Mouse (Mus musculus) embryonic facial prominence, embryonic 15.5 days (tissue): Measurements from ENCODE around the gene Tango6. TPM values are rescaled to one million over a fixed set of nuclear protein-coding genes. Genes with fewer than 3 reads are reported as not detected.
A peak's percentile ranks its signal among the peaks of the same experiment; 100 is the strongest.
"Not testable (repeated sequence)": the region's sequence is repeated elsewhere in the genome, so short reads cannot be mapped to it uniquely, and the experiment has no call there.

Source experiments
- ATAC-seq: fragments of 200-750 bp; cut with Nextera tagmentation; 2 replicates; pipeline ENCODE4 v1.8.0; 2017; ENCODE audit warnings: low read depth, moderate TSS enrichment; ENCODE audit not compliant: insufficient number of reproducible peaks, low FRiP score, low TSS enrichment
- H3K27ac ChIP-seq: fragments of 300-500 bp; sonication (generic); replicated peaks from 2 replicates; pipeline ENCODE4 v1.5.1; 2015; ENCODE audit warnings: mild to moderate bottlenecking, inconsistent platforms
- H3K27me3 ChIP-seq: fragments of 300-500 bp; sonication (generic); 2 replicates; pipeline ENCODE4 v1.6.1; 2015; ENCODE audit warnings: inconsistent platforms
- H3K36me3 ChIP-seq: fragments of 300-500 bp; sonication (generic); 2 replicates; pipeline ENCODE4 v1.6.1; 2015; ENCODE audit warnings: mild to moderate bottlenecking, inconsistent platforms
- H3K4me1 ChIP-seq: fragments of 300-500 bp; sonication (generic); 2 replicates; pipeline ENCODE4 v1.6.1; 2015; ENCODE audit warnings: inconsistent platforms
- H3K4me2 ChIP-seq: fragments of 300-500 bp; sonication (generic); replicated peaks from 2 replicates; pipeline ENCODE4 v1.6.1; 2015; ENCODE audit warnings: mild to moderate bottlenecking, inconsistent platforms
- H3K4me3 ChIP-seq: fragments of 300-500 bp; sonication (generic); replicated peaks from 2 replicates; pipeline ENCODE4 v1.5.1; 2015; ENCODE audit warnings: mild to moderate bottlenecking, inconsistent platforms
- H3K9ac ChIP-seq: fragments of 300-500 bp; sonication (generic); 2 replicates; pipeline ENCODE4 v1.6.1; 2015; ENCODE audit warnings: inconsistent platforms
- H3K9me3 ChIP-seq: fragments of 300-500 bp; sonication (generic); replicated peaks from 2 replicates; pipeline ENCODE4 v1.6.1; 2016; ENCODE audit warnings: inconsistent platforms
- WGBS: fragments of 180-500 bp; shearing (Covaris S2); methylation state at CpG from one replicate; pipeline ENCODE4 v1.1.7; 2015; 5-methylcytosine and 5-hydroxymethylcytosine counted together
- polyA plus RNA-seq: library from polyadenylated mRNA; unstranded; fragments of >200 nt; fragmentation: Nextera tagmentation; extraction: Ambion mirVana; gene quantifications from 2 replicates; pipeline ENCODE4 v1.2.1, GENCODE M21; 2015

Tango6 gene
- polyA plus RNA-seq, 1 experiment from 2014 or later: 8.9 TPM

DNA sequence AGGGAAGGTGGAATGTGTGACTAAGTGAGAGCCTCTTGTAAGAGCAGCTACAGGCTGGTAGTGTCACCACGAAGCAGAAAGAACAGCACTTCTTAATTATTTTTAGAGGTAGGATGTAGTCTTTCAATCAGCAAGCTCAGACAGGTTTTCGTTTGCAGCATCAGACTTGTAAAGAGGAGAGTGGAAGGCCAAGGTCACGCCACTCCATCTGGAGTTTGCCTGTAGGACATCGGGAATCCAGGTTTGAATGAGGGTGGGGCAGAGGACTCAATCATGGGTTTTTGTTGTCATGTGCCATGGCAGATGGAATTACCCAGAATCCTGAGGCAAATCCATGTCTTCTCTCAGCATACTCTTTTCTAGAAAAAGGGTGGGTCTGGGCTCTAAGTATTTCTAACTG is 106.8 kb downstream of the Tango6 start:
- Histone ChIP-seq H3K36me3 (no peaks in the 10 kb centered on the region), H3K27me3 (no peaks in the 10 kb centered on the region), H3K9me3 (no peaks in the 10 kb centered on the region), H3K4me1 (0 out of 2 replicates have a peak, but pooled peaks cover 6% of the 10 kb centered on the region), H3K4me2 (no peak overlapping the region), H3K27ac (0 out of 2 replicates have a peak overlapping the region, but pooled peaks have one; percentile 25), H3K4me3 (no peak overlapping the region), H3K9ac (no peak overlapping the region)
- ATAC-seq: no peak
- 41% methylated on average over 4 of the region's 4 CpGs for WGBS

DNA sequence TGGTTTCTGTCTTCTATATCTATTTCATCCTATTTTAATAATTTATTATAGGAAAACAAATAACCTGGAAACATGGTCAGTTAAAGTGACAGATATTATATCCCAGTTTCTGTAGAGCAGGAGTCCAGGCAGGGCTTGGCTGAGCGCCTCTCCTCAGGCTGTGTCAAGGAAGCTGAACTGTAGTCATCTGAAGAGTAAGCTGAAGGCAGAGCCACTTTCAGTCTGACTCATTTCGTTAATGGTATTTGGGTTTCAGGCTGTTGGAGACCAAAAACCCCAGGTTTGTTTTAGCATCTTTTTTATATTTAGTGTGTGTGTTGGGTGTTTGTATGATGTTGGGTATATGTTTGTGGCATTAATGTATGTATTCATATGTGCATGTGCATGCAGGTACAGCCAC is 112.0 kb downstream of the Tango6 start:
- ATAC-seq: no peak
- no peak overlapping the region for H3K4me3 ChIP-seq
- no peaks in the 10 kb centered on the region for H3K27me3 ChIP-seq
- H3K9me3 ChIP-seq: no peaks in the 10 kb centered on the region
- H3K27ac ChIP-seq: no peak overlapping the region
- 0 out of 2 replicates have a peak, but pooled peaks cover under 1% of the 10 kb centered on the region for H3K4me1 ChIP-seq
- 93% methylated on average over 2 of the region's 2 CpGs for WGBS
- H3K9ac ChIP-seq: no peak overlapping the region
- H3K4me2 ChIP-seq: no peak overlapping the region
- no peaks in the 10 kb centered on the region for H3K36me3 ChIP-seq

DNA sequence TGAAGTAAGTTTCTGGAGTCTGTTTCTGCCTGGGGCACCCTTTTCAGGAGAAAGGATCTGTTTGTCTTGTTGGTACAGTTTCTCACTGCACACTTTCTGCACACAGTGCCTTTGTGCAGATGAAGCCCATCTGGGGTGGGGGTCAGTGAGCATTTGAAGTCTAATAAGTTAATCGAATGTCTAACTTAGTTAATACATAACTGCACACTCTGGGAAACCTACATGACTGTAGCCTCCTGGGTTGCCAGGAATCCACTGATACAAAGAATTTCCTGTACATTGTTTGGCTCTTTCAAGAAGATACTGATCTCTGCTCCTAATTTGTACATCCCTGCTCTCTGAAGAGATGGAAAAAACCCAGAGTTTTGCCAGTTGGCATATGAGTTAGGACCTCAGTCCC is 117.0 kb downstream of the Tango6 start:
- ATAC-seq: no peak
- H3K9me3 ChIP-seq: no peaks in the 10 kb centered on the region
- no peaks in the 10 kb centered on the region for H3K4me1 ChIP-seq

DNA sequence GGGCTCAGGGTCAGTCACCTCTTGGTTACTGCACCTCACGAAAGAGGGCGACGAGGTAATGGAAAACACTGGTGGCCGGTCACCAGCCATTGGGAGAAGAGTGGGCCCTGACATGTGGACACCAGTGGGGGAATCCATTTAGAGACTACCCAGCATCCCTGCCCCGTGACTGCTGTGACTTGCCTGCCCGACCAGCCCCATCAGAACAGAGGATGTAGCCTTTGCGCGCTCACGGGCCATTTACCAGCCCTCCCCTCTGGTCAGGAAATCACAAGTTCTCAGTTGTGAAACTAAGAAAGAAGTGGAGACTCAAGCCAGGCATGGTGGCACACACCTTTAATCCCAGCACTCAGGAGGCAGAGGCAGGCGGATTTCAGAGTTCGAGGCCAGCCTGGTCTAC is 118.4 kb downstream of the Tango6 start:
- Histone ChIP-seq H3K4me3 (no peak overlapping the region), H3K4me1 (no peaks in the 10 kb centered on the region), H3K9ac (no peak overlapping the region), H3K27me3 (no peaks in the 10 kb centered on the region), H3K27ac (no peak overlapping the region), H3K36me3 (no peaks in the 10 kb centered on the region), H3K9me3 (no peaks in the 10 kb centered on the region), H3K4me2 (no peak overlapping the region)
- no peak for ATAC-seq
- WGBS: 89% methylated on average over 11 of the region's 11 CpGs

More for the DNA sequence above, 117.0 kb downstream of the Tango6 start:
- no peak overlapping the region for H3K4me2 ChIP-seq
- H3K27ac ChIP-seq: 0 out of 2 replicates have a peak overlapping the region, but pooled peaks have one; percentile 4
- H3K4me3 ChIP-seq: no peak overlapping the region
- 18% methylated on average over 1 of the region's 1 CpGs for WGBS
- no peak overlapping the region for H3K9ac ChIP-seq
- H3K27me3 ChIP-seq: no peaks in the 10 kb centered on the region
- no peaks in the 10 kb centered on the region for H3K36me3 ChIP-seq

DNA sequence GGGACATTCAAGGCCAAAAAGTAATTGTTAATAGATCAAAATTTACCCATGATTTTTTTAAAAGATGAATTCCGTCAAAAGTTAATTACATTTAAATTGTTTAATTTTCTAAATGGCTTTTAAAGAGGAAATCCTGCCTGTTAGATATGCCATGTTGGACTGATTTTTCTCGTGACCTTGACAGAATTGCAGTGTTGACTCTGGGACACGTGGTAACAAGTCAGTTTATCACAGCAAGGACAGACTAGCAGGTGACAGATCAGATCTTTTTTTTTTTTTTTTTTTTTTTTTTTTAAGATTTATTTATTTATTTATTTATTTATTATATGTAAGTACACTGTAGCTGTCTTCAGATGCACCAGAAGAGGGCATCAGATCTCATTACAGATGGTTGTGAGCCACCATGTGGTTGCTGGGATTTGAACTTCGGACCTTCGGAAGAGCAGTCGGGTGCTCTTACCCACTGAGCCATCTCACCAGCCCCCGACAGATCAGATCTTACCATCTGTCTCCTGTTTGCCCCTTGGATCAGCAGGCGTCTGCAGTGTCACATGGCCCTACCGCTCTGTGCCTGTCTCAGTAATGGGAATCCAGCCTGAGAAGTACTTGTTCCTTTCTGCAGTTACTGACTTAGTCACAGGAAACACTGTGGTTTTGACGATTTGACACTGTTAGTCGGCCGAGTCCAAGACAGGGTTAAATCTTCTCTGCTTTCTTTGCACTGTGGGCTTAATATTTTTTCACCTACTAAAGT is 119.7 kb downstream of the Tango6 start:
- not testable (repeated sequence) for H3K9ac ChIP-seq, H3K4me3 ChIP-seq, H3K36me3 ChIP-seq, ATAC-seq, H3K27me3 ChIP-seq, H3K4me2 ChIP-seq, H3K27ac ChIP-seq, H3K9me3 ChIP-seq, H3K4me1 ChIP-seq
- WGBS: 77% methylated on average over 10 of the region's 12 CpGs

DNA sequence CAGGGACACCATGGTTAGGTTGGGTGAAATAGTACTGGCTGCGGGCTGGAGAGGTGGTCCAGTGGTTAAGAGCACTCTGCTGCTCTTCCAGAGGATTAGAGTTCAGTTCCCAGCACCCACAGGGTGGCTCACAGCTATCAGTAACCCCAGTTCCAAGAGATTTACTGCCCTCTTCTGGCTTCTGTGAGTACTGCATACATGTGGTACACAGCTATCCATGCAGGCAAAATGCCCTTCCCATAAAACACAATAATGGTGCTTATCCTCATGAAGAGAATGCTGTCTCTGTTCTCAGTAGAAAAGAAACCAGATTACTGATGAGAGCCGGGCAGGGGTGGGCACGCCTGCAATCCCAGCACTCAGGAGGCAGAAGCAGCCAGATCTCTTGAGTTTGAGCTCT is 123.0 kb downstream of the Tango6 start:
- 93% methylated on average over 3 of the region's 3 CpGs for WGBS
- H3K36me3 ChIP-seq: no peaks in the 10 kb centered on the region
- ATAC-seq: no peak

DNA sequence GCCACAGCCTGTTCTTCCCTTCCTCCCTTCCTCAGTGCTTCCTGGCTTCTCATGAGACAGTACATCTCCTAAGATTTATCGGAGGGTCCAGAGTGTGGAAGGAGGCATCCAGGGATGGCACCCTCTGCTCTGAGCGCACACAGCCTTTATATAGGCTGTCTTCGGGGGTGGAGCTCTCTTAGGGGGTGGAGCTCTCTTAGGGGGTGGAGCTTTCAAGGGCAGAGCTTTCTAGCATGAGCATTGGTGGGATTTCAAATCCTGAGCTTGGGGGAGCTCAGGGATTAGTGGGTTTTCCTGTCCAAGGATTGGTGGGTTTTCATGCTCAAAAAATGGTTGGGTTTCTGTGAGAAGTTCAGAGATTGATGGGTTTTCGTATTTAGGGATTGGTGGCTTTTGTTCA is 124.6 kb downstream of the Tango6 start:
- H3K4me2 ChIP-seq: no peak overlapping the region
- no peak overlapping the region for H3K4me3 ChIP-seq
- no peak for ATAC-seq
- 0 out of 2 replicates have a peak, but pooled peaks cover 3% of the 10 kb centered on the region for H3K4me1 ChIP-seq
- 91% methylated on average over 4 of the region's 4 CpGs for WGBS
- no peaks in the 10 kb centered on the region for H3K27me3 ChIP-seq
- H3K27ac ChIP-seq: no peak overlapping the region
- no peaks in the 10 kb centered on the region for H3K9me3 ChIP-seq
- no peak overlapping the region for H3K9ac ChIP-seq
- H3K36me3 ChIP-seq: no peaks in the 10 kb centered on the region

More for the DNA sequence above, 123.0 kb downstream of the Tango6 start:
- H3K9ac ChIP-seq: no peak overlapping the region
- H3K4me3 ChIP-seq: no peak overlapping the region
- H3K27ac ChIP-seq: no peak overlapping the region
- H3K9me3 ChIP-seq: no peaks in the 10 kb centered on the region
- H3K4me1 ChIP-seq: 0 out of 2 replicates have a peak, but pooled peaks cover 3% of the 10 kb centered on the region
- H3K27me3 ChIP-seq: no peaks in the 10 kb centered on the region
- no peak overlapping the region for H3K4me2 ChIP-seq

DNA sequence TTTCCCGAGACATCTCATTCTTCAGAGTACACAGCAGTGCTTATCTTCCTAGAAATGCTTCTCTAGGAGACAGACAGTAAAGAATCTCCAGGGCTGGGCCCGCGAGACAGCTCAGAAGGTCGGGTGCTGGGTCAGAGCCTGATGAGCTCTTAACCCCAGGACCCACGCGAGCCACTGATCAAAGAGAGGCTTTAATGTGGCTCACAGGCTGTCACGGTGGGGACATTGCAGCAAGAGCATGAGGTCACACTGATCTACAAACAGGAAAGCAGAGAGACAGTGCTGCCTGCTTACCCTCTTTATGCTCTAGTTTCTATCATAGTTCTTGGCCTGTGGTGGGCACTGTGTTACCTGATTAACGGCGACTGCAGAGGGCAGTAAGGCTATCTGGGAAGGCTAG is 126.9 kb downstream of the Tango6 start:
- 38% methylated on average over 9 of the region's 9 CpGs for WGBS
- no peaks in the 10 kb centered on the region for H3K36me3 ChIP-seq
- H3K9me3 ChIP-seq: no peaks in the 10 kb centered on the region
- no peak overlapping the region for H3K9ac ChIP-seq
- H3K27me3 ChIP-seq: no peaks in the 10 kb centered on the region
- 0 out of 2 replicates have a peak, but pooled peaks cover 3% of the 10 kb centered on the region for H3K4me1 ChIP-seq
- ATAC-seq: no peak
- peak overlapping the region; percentile 17; the same call in 1 of the 2 replicates for H3K27ac ChIP-seq
- no peak overlapping the region for H3K4me2 ChIP-seq
- no peak overlapping the region for H3K4me3 ChIP-seq

DNA sequence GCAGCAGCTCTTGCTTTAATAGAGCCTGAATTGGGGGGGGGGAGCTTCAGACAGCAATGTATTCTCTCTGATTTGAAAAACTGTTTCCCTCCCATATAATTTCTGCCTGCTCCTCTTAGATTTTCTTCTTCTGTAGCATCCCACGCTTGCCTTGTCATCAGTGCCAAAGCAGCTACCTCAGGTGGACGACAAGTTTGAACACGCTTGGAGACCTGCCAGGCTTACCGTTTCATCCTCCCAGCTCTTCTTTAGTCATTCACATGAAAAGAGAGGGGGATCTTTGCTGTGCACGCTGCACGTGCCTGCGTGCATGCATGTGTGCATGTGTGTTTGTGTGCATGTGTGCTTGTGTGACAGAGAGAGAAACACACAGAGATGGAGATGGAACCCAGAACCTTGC is 127.5 kb downstream of the Tango6 start:
- Histone ChIP-seq H3K27me3 (no peaks in the 10 kb centered on the region), H3K36me3 (no peaks in the 10 kb centered on the region), H3K27ac (0 out of 2 replicates have a peak overlapping the region, but pooled peaks have one; percentile 17), H3K4me1 (0 out of 2 replicates have a peak, but pooled peaks cover 3% of the 10 kb centered on the region), H3K9ac (no peak overlapping the region), H3K4me2 (no peak overlapping the region), H3K9me3 (no peaks in the 10 kb centered on the region), H3K4me3 (no peak overlapping the region)
- WGBS: 69% methylated on average over 7 of the region's 7 CpGs
- ATAC-seq: no peak

DNA sequence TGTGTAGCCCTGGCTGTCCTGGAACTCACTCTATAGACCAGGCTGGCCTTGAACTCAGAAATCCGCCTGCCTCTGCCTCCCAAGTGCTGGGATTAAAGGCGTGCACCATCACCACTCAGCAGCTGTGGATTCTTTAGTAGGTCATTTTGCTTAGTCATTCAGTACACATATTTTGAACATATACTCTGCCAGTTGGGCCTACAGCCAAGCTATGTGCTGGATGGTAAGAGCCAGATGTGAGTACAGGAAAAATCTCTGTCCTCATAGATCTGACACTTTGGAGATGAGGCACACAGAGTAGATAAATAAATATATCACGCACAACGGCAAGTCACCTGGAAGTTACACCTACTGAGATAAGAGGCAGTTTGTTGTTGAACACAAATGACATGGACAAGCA is 129.7 kb downstream of the Tango6 start:
- no peak overlapping the region for H3K27ac ChIP-seq
- ATAC-seq: no peak
- WGBS: 87% methylated on average over 4 of the region's 4 CpGs
- H3K36me3 ChIP-seq: no peaks in the 10 kb centered on the region
- peaks cover 9% of the 10 kb centered on the region; the same call in 1 of the 2 replicates for H3K4me1 ChIP-seq
- H3K4me3 ChIP-seq: no peak overlapping the region
- no peaks in the 10 kb centered on the region for H3K27me3 ChIP-seq
- no peaks in the 10 kb centered on the region for H3K9me3 ChIP-seq
- H3K9ac ChIP-seq: no peak overlapping the region
- no peak overlapping the region for H3K4me2 ChIP-seq

DNA sequence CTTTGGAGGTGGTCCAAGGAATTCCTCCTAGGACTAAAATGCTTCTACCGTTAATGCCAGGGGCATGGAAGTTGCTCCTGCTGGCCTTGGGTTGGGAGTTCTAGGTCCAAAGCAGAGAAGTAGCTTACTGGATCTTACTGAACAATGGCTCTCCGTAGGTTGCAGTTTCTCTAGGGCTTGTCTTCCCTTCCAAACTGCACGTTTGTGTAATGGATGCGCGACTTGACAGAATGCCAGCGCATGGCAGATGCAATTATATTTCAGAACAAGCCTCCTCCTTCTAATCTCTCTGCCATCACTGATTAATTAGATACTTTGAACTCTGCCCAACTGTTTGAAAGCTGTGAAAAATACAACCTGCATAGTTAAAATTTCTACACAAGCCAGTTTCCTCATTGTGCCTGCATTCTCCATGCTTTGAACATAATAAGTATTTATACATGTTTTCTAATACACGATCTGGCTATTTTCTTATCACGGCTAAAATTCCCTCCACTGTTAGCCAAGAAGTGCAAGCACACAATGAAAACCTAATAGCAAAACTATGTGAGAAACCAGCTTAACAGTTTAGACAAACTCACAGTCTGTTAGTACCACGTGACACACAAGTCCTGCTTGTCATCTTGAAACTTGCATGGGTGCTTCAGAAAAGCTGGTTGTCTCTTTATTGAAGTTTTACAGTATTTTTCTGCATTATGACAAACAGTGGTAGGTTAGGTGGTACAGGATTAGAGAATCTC is 133.7 kb downstream of the Tango6 start:
- ATAC-seq: no peak
- WGBS: 55% methylated on average over 9 of the region's 9 CpGs
- no peak overlapping the region for H3K9ac ChIP-seq
- H3K27ac ChIP-seq: 0 out of 2 replicates have a peak overlapping the region, but pooled peaks have one; percentile 39
- H3K27me3 ChIP-seq: no peaks in the 10 kb centered on the region
- H3K4me3 ChIP-seq: no peak overlapping the region
- H3K9me3 ChIP-seq: no peaks in the 10 kb centered on the region
- no peaks in the 10 kb centered on the region for H3K36me3 ChIP-seq
- H3K4me1 ChIP-seq: peaks cover 18% of the 10 kb centered on the region
- H3K4me2 ChIP-seq: no peak overlapping the region
